Mouse (Mus musculus): ENCODE results near the gene 2310009B15Rik.

DNA sequence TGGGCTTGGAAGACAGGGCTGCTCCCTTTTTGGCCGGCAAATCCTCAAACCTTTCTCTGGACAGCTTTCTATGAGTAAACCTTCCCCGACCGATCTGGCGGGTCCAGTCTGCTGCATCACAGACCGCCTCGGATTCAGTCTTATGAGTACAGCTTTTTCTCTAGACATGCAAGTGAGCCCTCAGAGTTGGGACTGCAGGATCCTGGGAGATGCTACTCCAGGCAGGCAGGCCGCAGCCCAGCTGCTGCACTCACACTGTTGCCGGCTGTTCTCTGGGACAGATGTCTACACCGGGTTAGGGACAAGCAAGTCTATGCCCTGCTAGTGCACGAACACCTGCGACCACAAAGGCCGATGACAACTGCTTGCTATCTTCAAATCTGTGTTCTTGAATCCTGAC, 10.5 kb downstream of the 2310009B15Rik start:
- TF ChIP-seq CTCF (IDR thresholded peaks at IDR 0.05; ENCODE audit: extremely low read depth, insufficient read length, insufficient replicate concordance, low read depth, low read length): no peak
- TF ChIP-seq POLR2A (IDR thresholded peaks at IDR 0.05; ENCODE audit: low read depth, low read length): no peak
